Mouse (Mus musculus) liver, adult 2 months (tissue): ENCODE measurements around the gene Aldh1a1.

ENCODE experiments used
- CTCF ChIP-seq: fragments of 200-500 bp; IDR thresholded peaks from 2 replicates; pipeline ENCODE4 v1.5.1; 2011; ENCODE audit warnings: low read depth, low read length, control low read depth
- POLR2A ChIP-seq: fragments of 200-500 bp; IDR thresholded peaks from 2 replicates; pipeline ENCODE4 v1.6.1; 2011; ENCODE audit warnings: low read length, control low read depth; ENCODE audit not compliant: insufficient read depth; ENCODE audit errors: extremely low read depth

GRCm38 (mm10) chr19:20677697-20678355 lies 185.3 kb downstream of the Aldh1a1 start:
- TF ChIP-seq CTCF (no peak), POLR2A (no peak)
